In genomic region chr7:16465160-16465559, GRCm38 (mm10) we compare ENCODE assay signal across 8 mouse cellular contexts. TPM values are rescaled to one million over a fixed set of nuclear protein-coding genes. Genes with fewer than 3 reads are reported as not detected.
DNase-seq lines count a peak whose midpoint lies in the region; ATAC-seq and TF ChIP-seq lines count a peak whose summit lies in the region.

No protein-coding gene starts in this region.

- H3K4me1 ChIP-seq in kidney, postnatal 0 days (replicated peaks; ENCODE audit: insufficient read depth, low read length), result no peaks in the 10 kb centered on the region
- no peaks in the 10 kb centered on the region for H3K4me1 ChIP-seq in liver, embryonic 15.5 days (replicated peaks)

- H3K4me3 ChIP-seq in kidney, postnatal 0 days (replicated peaks; ENCODE audit: low read depth, low read length), result no peak overlapping the region
- H3K4me3 ChIP-seq in liver, embryonic 15.5 days (replicated peaks), result no peak overlapping the region

- no peak for ATAC-seq in kidney, postnatal 0 days (replicated peaks; ENCODE audit: low FRiP score, low read depth)
- peak; percentile 18; the same call in 1 of the 2 replicates for ATAC-seq in liver, embryonic 15.5 days (ENCODE audit: insufficient read depth)
- ATAC-seq in neutrophil, adult 5-6 weeks (ENCODE audit: extremely low read depth, insufficient number of reproducible peaks, low FRiP score, poor library complexity, severe bottlenecking), result peak; percentile 47; the same call in 1 of the 2 replicates

- peak; percentile 89 for TF ChIP-seq CTCF in kidney, postnatal 0 days (IDR thresholded peaks at IDR 0.05; ENCODE audit: low read depth)

- intact Hi-C loops in gastrocnemius, postnatal 36 days (cut with DNase I), result loop anchor here (2.0 kb wide), 1 partner anchor 28 kb away; no protein-coding TSS in a partner anchor

- H3K9me3 ChIP-seq in kidney, postnatal 0 days (replicated peaks; ENCODE audit: low read length), result no peaks in the 10 kb centered on the region
- H3K9me3 ChIP-seq in liver, embryonic 15.5 days (replicated peaks), result no peaks in the 10 kb centered on the region

- no peak overlapping the region for H3K9ac ChIP-seq in kidney, postnatal 0 days (ENCODE audit: low read depth, low read length)
- H3K9ac ChIP-seq in liver, embryonic 15.5 days, result no peak overlapping the region

- DNase-seq in 416B (ENCODE audit: low read depth), result peak; percentile 51
- DNase-seq in T-cell, adult 2 months (ENCODE audit: low spot score), result peak; percentile 60
- DNase-seq in cerebellum, postnatal 4 days (ENCODE audit: low spot score in 2 of 2), result peak; percentile 62 to 80
- DNase-seq in gastrocnemius, postnatal 36 days, result peak; percentile 49 to 57
- peak; percentile 62 for DNase-seq in kidney, postnatal 0 days (ENCODE audit: low spot score)
- DNase-seq in thymus, postnatal 0 days (ENCODE audit: low spot score), result peak; percentile 66

- 11% methylated on average over 8 of the region's 8 CpGs for WGBS in kidney, postnatal 0 days
- 5% methylated on average over 8 of the region's 8 CpGs for WGBS in liver, embryonic 15.5 days (ENCODE audit: insufficient replicate concordance)

- H3K4me2 ChIP-seq in kidney, postnatal 0 days (ENCODE audit: low read length), result no peak overlapping the region
- no peak overlapping the region for H3K4me2 ChIP-seq in liver, embryonic 15.5 days

- H3K36me3 ChIP-seq in kidney, postnatal 0 days (ENCODE audit: insufficient read depth, low read length), result no peaks in the 10 kb centered on the region
- H3K36me3 ChIP-seq in liver, embryonic 15.5 days (replicated peaks), result no peaks in the 10 kb centered on the region

- H3K27me3 ChIP-seq in kidney, postnatal 0 days (ENCODE audit: insufficient read depth, low read length), result no peaks in the 10 kb centered on the region
- peaks cover 80% of the 10 kb centered on the region for H3K27me3 ChIP-seq in liver, embryonic 15.5 days

- H3K27ac ChIP-seq in kidney, postnatal 0 days, result no peak overlapping the region
- no peak overlapping the region for H3K27ac ChIP-seq in liver, embryonic 15.5 days (replicated peaks)

RNA-seq across cellular contexts. Expression of gene Npas1, which starts 12.4 kb away (rescaled TPM):
- total RNA-seq in gastrocnemius, postnatal 36 days (2021), result not detected
- polyA plus RNA-seq in kidney, postnatal 0 days (2015; fragmentation: Nextera tagmentation; extraction: Ambion mirVana), result 0.33 TPM in 2 replicates
- polyA plus RNA-seq in liver, embryonic 15.5 days (2015; fragmentation: Nextera tagmentation; extraction: Ambion mirVana), result 0.12 and 0.17 TPM in 2 replicates
- total RNA-seq in neutrophil, adult 5-6 weeks (2017), result not detected in 2 replicates
- polyA plus RNA-seq in thymus, postnatal 0 days (2015; fragmentation: Nextera tagmentation; extraction: Ambion mirVana), result 0.31 and 0.52 TPM in 2 replicates

RNA-seq across cellular contexts. Expression of gene Tmem160, which starts 12.6 kb away (rescaled TPM):
- 10 to 100 TPM; 35.6 to 42.6 TPM for total RNA-seq in gastrocnemius, postnatal 36 days (2021)
- polyA plus RNA-seq in kidney, postnatal 0 days (2015; fragmentation: Nextera tagmentation; extraction: Ambion mirVana), result 74.2 and 81.9 TPM in 2 replicates
- polyA plus RNA-seq in liver, embryonic 15.5 days (2015; fragmentation: Nextera tagmentation; extraction: Ambion mirVana), result 28.8 and 30.4 TPM in 2 replicates
- total RNA-seq in neutrophil, adult 5-6 weeks (2017), result 5.8 and 6.8 TPM in 2 replicates
- polyA plus RNA-seq in thymus, postnatal 0 days (2015; fragmentation: Nextera tagmentation; extraction: Ambion mirVana), result 148 and 149 TPM in 2 replicates
